In the genomic region with DNA sequence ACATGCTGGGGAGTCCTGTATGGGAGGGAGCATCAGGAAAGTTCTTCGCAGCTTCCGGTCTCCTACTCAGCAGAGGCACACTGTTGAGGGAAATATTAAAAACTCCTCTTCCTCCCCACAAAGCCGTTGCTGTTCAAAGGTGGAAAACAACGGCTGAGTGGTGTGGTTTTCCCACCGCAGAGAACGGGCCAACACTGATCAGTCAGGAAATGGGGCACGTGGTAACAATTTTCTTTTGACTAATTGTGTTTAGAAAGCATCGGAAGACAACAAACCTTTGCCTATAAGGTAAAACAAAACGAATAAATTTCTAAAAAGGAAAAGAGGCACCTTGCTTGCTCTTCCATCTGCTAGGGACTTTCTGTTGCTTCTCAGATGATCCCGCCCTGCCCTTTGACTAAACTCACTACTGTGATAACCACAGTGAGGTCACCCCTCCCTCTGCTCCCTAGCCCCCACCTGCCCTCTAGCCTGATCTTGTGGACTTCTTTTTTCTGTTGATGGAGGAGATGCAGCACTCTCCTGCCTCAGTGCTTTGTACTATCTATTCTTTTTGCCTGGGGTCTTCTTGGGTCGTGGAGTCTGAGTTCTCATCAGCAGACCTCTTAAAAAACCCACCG, we compare ENCODE assay signal across 27 mouse cellular contexts. TPM values are rescaled to one million over a fixed set of nuclear protein-coding genes. Genes with fewer than 3 reads are reported as not detected.
A peak's percentile ranks its signal among the peaks of the same experiment; 100 is the strongest.
DNase-seq lines count a peak whose midpoint lies in the region; ATAC-seq lines count a peak whose summit lies in the region.
"Had no signal": no experiment of that assay in that cellular context is flagged by ENCODE, and none has a peak within 500 bp of the region (broad histone marks: within the 10 kb centered on the region; RNA-seq: fewer than 3 reads in every experiment).

No protein-coding gene starts in this region.

- no peak overlapping the region for H3K27ac ChIP-seq in embryonic facial prominence, embryonic 10.5 days (replicated peaks)
- H3K27ac ChIP-seq: embryonic facial prominence, embryonic 15.5 days; forebrain, embryonic 15.5 days; heart, embryonic 15.5 days; kidney, embryonic 15.5 days; limb, embryonic 13.5 days; liver, embryonic 12.5 days; midbrain, embryonic 12.5 days; stomach, postnatal 0 days had no signal

- 69% methylated on average over 12 of the region's 12 CpGs for WGBS in embryonic facial prominence, embryonic 10.5 days

- intact Hi-C loops in heart, postnatal 36 days (cut with DNase I): no loop called here

- H3K36me3 ChIP-seq in embryonic facial prominence, embryonic 10.5 days (replicated peaks): no peaks in the 10 kb centered on the region
- H3K36me3 ChIP-seq: embryonic facial prominence, embryonic 15.5 days; forebrain, embryonic 15.5 days; heart, embryonic 15.5 days; kidney, embryonic 15.5 days; limb, embryonic 13.5 days; liver, embryonic 12.5 days; midbrain, embryonic 12.5 days had no signal

- DNase-seq in 416B (ENCODE audit: low read depth): peak; percentile 68
- peak; percentile 20 for DNase-seq in thymus, postnatal 14 days
- no peak for DNase-seq in heart, postnatal 36 days
- DNase-seq in embryonic facial prominence, embryonic 10.5 days (ENCODE audit: low spot score): no peak
- no peak for DNase-seq in cerebellum, adult 18-20 months
- DNase-seq: adrenal gland, adult 2 months; B cell, adult 2 months; cerebellum, adult 11-12 months; cerebellum, postnatal 25 days; gastrocnemius, postnatal 10 days; heart, postnatal 4 days; kidney, adult 11 months; kidney, postnatal 4 days; lung, adult 18-20 months; lung, postnatal 10 days had no signal

- no peak overlapping the region for H3K4me3 ChIP-seq in embryonic facial prominence, embryonic 10.5 days
- H3K4me3 ChIP-seq: embryonic facial prominence, embryonic 15.5 days; forebrain, embryonic 15.5 days; heart, embryonic 15.5 days; kidney, embryonic 15.5 days; limb, embryonic 13.5 days; liver, embryonic 12.5 days; midbrain, embryonic 12.5 days had no signal

- H3K9me3 ChIP-seq in embryonic facial prominence, embryonic 10.5 days: no peaks in the 10 kb centered on the region
- H3K9me3 ChIP-seq: embryonic facial prominence, embryonic 15.5 days; forebrain, embryonic 15.5 days; heart, embryonic 15.5 days; kidney, embryonic 15.5 days; limb, embryonic 13.5 days; liver, embryonic 12.5 days; midbrain, embryonic 12.5 days had no signal

- H3K27me3 ChIP-seq in embryonic facial prominence, embryonic 10.5 days (replicated peaks; ENCODE audit: low read depth, poor library complexity, severe bottlenecking): peaks cover 7% of the 10 kb centered on the region; the same call in 1 of the 2 replicates
- H3K27me3 ChIP-seq: embryonic facial prominence, embryonic 15.5 days; forebrain, embryonic 15.5 days; heart, embryonic 15.5 days; kidney, embryonic 15.5 days; limb, embryonic 13.5 days; midbrain, embryonic 12.5 days had no signal

- H3K4me1 ChIP-seq in embryonic facial prominence, embryonic 10.5 days: peaks cover 18% of the 10 kb centered on the region

- ATAC-seq in CD4-positive, CD25-positive, alpha-beta regulatory T cell, adult 4 months: peak; percentile 31
- peak; percentile 51 to 71 for ATAC-seq in hematopoietic stem cell, adult 5-6 weeks (replicated peaks in 1 of 2; ENCODE audit: insufficient read depth in 1 of 2, low FRiP score in 2 of 2, low TSS enrichment in 1 of 2, low read depth in 1 of 2, poor library complexity in 2 of 2, severe bottlenecking in 2 of 2)
- ATAC-seq: forebrain, embryonic 15.5 days; hindbrain, embryonic 16.5 days; liver, embryonic 12.5 days had no signal

RNA-seq across cellular contexts. Expression of a gene that starts 3.7 kb away (rescaled TPM):
- polyA plus RNA-seq in CD4-positive, CD25-positive, alpha-beta regulatory T cell, adult 4 months (2017; shearing (Covaris generic)): 1 to 10 TPM; 1.9 to 7.4 TPM
- total RNA-seq in hematopoietic stem cell, adult 5-6 weeks (2017): 13.4 and 19.4 TPM in 2 replicates
- 1 to 10 TPM; 4.5 to 7.9 TPM for total RNA-seq in heart, postnatal 36 days (2021)
- polyA plus RNA-seq in embryonic facial prominence, embryonic 10.5 days (2016; fragmentation: Nextera tagmentation; extraction: Ambion mirVana): 44.6 and 46.0 TPM in 2 replicates
- total RNA-seq: neutrophil, adult 5-6 weeks had no signal

Comparison
In these comparisons a context has a peak if more than half of its experiments do, and no peak if none do; other contexts are left out.
1. DNase-seq: peak in 416B (single experiment) and thymus, postnatal 14 days (single experiment); none in heart, postnatal 36 days (0 of 2), embryonic facial prominence, embryonic 10.5 days (single experiment) and cerebellum, adult 18-20 months (0 of 2).